Mouse (Mus musculus) intestine, embryonic 14.5 days (tissue): ENCODE results near the gene Tctex1d4. TPM values are rescaled to one million over a fixed set of nuclear protein-coding genes. Genes with fewer than 3 reads are reported as not detected.

Experiments
- ATAC-seq: fragments of 200-750 bp; cut with Nextera tagmentation; replicated peaks from 2 replicates; pipeline ENCODE4 v1.8.0; 2017; ENCODE audit warnings: low read depth, moderate number of reproducible peaks, moderate TSS enrichment, moderate library complexity; ENCODE audit not compliant: low FRiP score, low TSS enrichment
- DNase-seq: peaks from one replicate; pipeline ENCODE4 v3.0.0-alpha.2; 2018; ENCODE audit warnings: low spot score
- H3K27ac ChIP-seq: fragments of 300-500 bp; sonication (generic); 2 replicates; pipeline ENCODE4 v1.5.1; 2014; ENCODE audit warnings: low read depth, mild to moderate bottlenecking, control low read depth
- H3K27me3 ChIP-seq: fragments of 300-500 bp; sonication (generic); replicated peaks from 2 replicates; pipeline ENCODE4 v1.6.1; 2014; ENCODE audit warnings: low read length, control low read depth; ENCODE audit not compliant: control insufficient read depth, insufficient read depth
- H3K36me3 ChIP-seq: fragments of 300-500 bp; sonication (generic); 2 replicates; pipeline ENCODE4 v1.6.1; 2014; ENCODE audit warnings: low read length, control low read depth; ENCODE audit not compliant: control insufficient read depth, insufficient read depth
- H3K4me1 ChIP-seq: fragments of 300-500 bp; sonication (generic); replicated peaks from 2 replicates; pipeline ENCODE4 v1.6.1; 2014; ENCODE audit warnings: low read length, control low read depth, mixed read lengths; ENCODE audit not compliant: control insufficient read depth, insufficient read depth
- H3K4me2 ChIP-seq: fragments of 300-500 bp; sonication (generic); 2 replicates; pipeline ENCODE4 v1.6.1; 2014; ENCODE audit warnings: low read length
- H3K4me3 ChIP-seq: fragments of 300-500 bp; sonication (generic); 2 replicates; pipeline ENCODE4 v1.5.1; 2014; ENCODE audit warnings: low read depth, low read length, control low read depth, mixed read lengths
- H3K9ac ChIP-seq: fragments of 300-500 bp; sonication (generic); 2 replicates; pipeline ENCODE4 v1.6.1; 2014; ENCODE audit warnings: mild to moderate bottlenecking, low read length
- H3K9me3 ChIP-seq: fragments of 300-500 bp; sonication (generic); 2 replicates; pipeline ENCODE4 v1.6.1; 2016; ENCODE audit warnings: low read length, control low read depth; ENCODE audit not compliant: control insufficient read depth
- WGBS: fragments of 180-500 bp; shearing (Covaris S2); extraction: QIAGEN DNeasy Blood & Tissue Kit; methylation state at CpG from one replicate; pipeline ENCODE4 v1.1.7; 2014; 5-methylcytosine and 5-hydroxymethylcytosine counted together
- polyA plus RNA-seq: library from polyadenylated mRNA; unstranded; fragments of >200 nt; fragmentation: Nextera tagmentation; extraction: Ambion mirVana; gene quantifications from 2 replicates; pipeline ENCODE4 v1.2.1, GENCODE M21; 2014

Tctex1d4 gene
- polyA plus RNA-seq, 1 experiment from 2014 or later, result not detected

DNA sequence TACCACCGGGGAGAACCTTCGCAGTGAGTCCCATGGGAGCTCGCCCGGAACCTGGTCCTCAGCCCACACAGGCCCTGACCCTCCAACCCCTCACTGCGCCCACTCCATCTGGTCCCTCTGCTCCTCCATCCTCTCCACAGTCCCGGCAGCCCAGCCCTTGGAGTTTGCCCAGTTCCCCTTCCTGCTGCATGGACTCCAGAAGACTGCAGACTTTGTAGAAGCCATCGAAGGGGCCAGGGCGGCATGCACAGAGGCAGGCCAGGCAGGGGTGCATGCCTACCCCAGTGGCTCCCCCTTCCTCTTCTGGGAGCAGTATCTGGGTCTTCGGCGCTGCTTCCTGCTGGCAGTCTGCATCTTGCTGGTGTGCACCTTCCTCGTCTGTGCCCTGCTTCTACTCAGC is 15.6 kb upstream of the Tctex1d4 start:
- no peak overlapping the region for H3K9ac ChIP-seq
- no peaks in the 10 kb centered on the region for H3K27me3 ChIP-seq
- 89% methylated on average over 11 of the region's 11 CpGs for WGBS
- no peak overlapping the region for H3K27ac ChIP-seq
- H3K4me1 ChIP-seq, result no peaks in the 10 kb centered on the region
- peaks cover 64% of the 10 kb centered on the region for H3K36me3 ChIP-seq
- no peaks in the 10 kb centered on the region for H3K9me3 ChIP-seq
- DNase-seq (no peak), ATAC-seq (no peak)
- no peak overlapping the region for H3K4me3 ChIP-seq
- H3K4me2 ChIP-seq, result no peak overlapping the region

DNA sequence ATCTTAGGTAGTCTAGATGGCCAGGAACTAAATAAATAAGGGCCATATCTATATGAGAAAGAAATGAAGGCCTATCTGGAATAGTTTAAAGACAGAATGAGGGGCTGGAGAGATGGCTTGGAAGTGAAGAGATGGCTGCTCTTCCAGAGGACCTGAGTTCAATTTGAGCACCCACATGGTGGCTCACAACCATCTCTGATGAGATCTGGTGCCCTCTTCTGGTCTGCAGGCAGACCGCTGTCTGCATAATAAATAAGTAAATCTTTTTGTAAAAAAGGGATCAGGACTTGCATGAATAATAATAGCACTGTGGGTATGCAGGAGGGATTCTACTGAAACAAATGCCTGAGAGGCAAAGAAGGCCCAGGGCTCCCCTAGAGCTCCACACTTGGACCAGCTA is 13.4 kb upstream of the Tctex1d4 start:
- DNase-seq (no peak), ATAC-seq (no peak)
- H3K4me3 ChIP-seq, result no peak overlapping the region
- no peaks in the 10 kb centered on the region for H3K4me1 ChIP-seq
- no peaks in the 10 kb centered on the region for H3K27me3 ChIP-seq
- WGBS, result 80% methylated on average over 1 of the region's 1 CpGs
- no peak overlapping the region for H3K9ac ChIP-seq
- no peaks in the 10 kb centered on the region for H3K9me3 ChIP-seq
- H3K36me3 ChIP-seq, result peaks cover 55% of the 10 kb centered on the region
- H3K27ac ChIP-seq, result no peak overlapping the region
- H3K4me2 ChIP-seq, result no peak overlapping the region

DNA sequence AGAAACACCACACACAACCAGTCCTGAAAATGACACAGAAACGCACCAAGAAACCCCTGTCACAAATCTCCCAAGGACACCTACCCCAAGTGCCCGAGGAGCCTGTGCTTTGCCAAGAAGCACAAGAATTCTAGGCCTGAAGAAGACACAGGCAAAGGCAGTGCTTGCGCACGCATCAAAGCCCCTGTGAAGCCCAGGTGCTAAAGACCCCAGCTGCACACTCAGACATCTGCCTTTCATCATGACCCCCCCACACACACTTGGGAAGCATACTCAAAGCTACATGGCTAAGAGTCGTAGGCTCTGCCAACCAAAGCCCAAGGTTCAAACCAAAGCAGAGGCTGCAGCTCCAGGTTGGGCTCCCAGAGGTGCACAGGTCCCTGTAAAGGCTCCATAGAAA is 11.0 kb upstream of the Tctex1d4 start:
- Histone ChIP-seq H3K4me2 (no peak overlapping the region), H3K36me3 (peaks cover 32% of the 10 kb centered on the region), H3K27me3 (no peaks in the 10 kb centered on the region), H3K9me3 (no peaks in the 10 kb centered on the region), H3K9ac (no peak overlapping the region), H3K4me3 (no peak overlapping the region), H3K27ac (no peak overlapping the region), H3K4me1 (peaks cover 5% of the 10 kb centered on the region; the same call in 1 of the 2 replicates)
- no peak for ATAC-seq
- 87% methylated on average over 5 of the region's 5 CpGs for WGBS
- no peak for DNase-seq

DNA sequence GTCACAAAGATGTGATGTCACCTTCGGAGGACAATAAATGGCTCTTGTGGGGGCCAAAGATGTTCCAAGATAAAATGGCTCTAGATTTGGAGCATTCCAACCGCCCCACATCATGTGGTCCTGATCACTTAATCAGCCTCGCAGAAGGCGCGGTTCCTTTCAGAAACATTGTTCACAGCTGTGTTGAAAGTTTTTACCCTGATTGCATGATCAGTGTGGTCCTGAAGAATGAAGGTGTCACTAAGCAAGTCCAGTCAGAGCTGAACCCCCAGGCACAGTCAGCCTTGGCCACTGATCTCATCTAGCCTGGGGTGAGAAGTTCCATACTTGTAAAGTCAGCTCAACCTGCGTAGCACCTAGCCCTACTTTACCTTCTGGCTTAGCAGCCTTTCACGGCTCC is 8.7 kb upstream of the Tctex1d4 start:
- Histone ChIP-seq H3K36me3 (peaks cover 16% of the 10 kb centered on the region; the same call in 1 of the 2 replicates), H3K4me3 (no peak overlapping the region), H3K27me3 (no peaks in the 10 kb centered on the region), H3K9ac (no peak overlapping the region), H3K4me2 (no peak overlapping the region), H3K27ac (no peak overlapping the region), H3K4me1 (peaks cover 11% of the 10 kb centered on the region; the same call in 1 of the 2 replicates), H3K9me3 (no peaks in the 10 kb centered on the region)
- ATAC-seq (no peak), DNase-seq (no peak)
- 97% methylated on average over 7 of the region's 7 CpGs for WGBS

DNA sequence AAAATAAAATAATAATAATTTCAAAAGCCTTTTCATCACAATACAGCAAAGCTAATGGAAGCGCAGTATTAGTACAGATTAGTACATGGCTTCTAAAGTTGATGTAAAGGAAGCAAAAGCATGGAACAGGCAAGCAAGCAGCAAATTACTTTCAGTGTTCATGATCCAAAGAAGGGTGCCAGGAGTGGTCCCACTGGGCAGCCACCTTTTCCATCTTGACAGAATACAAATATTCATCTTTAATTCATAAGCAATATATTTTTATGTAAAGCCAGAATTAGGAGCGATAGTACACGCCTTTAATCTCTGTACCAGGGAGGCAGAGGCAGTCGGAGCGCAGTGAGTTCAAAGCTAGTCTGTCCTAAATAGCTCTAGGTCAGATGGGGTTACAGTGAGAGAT is 7.0 kb upstream of the Tctex1d4 start:
- WGBS, result 78% methylated on average over 5 of the region's 5 CpGs
- no peak for ATAC-seq
- Histone ChIP-seq H3K27ac (peak overlapping the region; percentile 93), H3K4me3 (peak overlapping the region; percentile 69), H3K4me2 (peak overlapping the region; percentile 100), H3K36me3 (peaks cover 2% of the 10 kb centered on the region; the same call in 1 of the 2 replicates), H3K9ac (peak overlapping the region; percentile 72), H3K9me3 (no peaks in the 10 kb centered on the region), H3K27me3 (no peaks in the 10 kb centered on the region), H3K4me1 (peaks cover 15% of the 10 kb centered on the region; the same call in 1 of the 2 replicates)
- DNase-seq, result no peak

DNA sequence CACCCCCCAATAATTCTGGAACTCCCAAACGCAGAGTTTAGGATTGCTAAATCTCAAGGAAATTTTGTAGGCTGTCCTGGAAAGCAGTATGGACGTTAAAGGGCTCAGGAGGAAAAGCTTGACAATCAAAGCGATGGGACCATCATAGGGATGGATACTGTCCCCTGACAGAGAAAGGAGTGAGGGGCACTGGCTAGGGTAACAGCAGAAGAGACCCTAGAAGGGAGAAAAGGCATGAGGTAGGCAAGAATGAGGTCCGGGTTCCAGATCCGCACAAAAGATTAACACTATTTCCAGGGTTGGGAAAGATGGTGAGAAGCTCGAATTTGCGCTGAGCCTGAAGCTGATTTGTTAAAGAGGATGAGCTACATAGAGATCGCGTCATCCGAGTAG is 6.5 kb upstream of the Tctex1d4 start:
- H3K4me3 ChIP-seq, result peak overlapping the region; percentile 69
- peak overlapping the region; percentile 100 for H3K4me2 ChIP-seq
- ATAC-seq, result no peak; the same call in 1 of the 2 replicates
- no peaks in the 10 kb centered on the region for H3K36me3 ChIP-seq
- DNase-seq, result peak; percentile 62
- 5% methylated on average over 10 of the region's 10 CpGs for WGBS
- peaks cover 19% of the 10 kb centered on the region for H3K4me1 ChIP-seq
- H3K9me3 ChIP-seq, result no peaks in the 10 kb centered on the region
- no peaks in the 10 kb centered on the region for H3K27me3 ChIP-seq
- H3K27ac ChIP-seq, result peak overlapping the region; percentile 93
- peak overlapping the region; percentile 72 for H3K9ac ChIP-seq

DNA sequence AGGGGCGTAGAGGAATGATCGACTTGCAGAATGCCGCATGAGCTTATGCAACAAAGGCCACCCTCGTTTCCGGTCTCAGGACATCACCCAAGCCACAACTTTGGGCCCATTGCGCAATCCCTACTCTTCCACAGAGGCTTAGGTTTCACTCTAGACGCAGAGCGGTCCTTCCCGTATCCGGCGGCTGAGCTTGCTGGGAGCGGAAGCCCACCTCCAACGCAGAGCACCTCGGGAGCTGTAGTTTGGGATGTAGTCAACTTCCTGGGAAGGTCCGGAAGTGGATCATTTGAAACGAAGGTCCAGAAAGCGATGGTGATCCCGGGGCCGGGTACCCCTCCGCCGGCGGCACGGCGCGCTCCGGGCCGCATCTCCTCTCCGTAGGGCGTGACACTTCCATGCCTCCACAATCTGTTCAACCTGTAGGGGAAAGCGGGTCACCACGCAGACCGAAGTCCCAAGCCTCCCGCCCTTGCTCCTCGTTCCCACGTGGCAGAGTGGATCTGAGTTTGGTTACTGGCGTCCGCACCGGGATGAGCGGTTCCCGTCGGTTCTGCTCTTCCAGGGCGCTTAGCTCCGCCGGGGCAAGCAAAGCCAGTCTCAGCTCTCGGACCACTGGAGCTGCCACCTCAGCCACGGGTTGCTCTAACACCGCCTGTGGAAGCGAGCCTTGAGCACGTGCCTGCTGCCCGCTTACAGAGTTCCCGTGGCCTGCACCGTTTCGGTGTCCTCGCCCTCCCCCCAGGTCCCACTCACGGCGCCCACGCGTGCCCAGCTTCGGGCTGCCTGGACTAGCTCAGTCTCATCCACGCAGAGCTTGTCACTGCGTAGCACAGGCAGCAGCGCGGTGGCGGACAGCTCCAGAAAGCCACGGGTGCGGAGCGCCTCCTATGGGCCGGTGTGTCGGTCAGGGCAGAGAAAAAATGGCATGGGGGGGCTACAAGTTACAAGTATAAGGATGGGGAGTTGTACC is 5.9 kb upstream of the Tctex1d4 start:
- H3K4me3 ChIP-seq, result peak overlapping the region; percentile 69
- under 1% methylated on average over 69 of the region's 69 CpGs for WGBS
- H3K9ac ChIP-seq, result peak overlapping the region; percentile 72
- H3K9me3 ChIP-seq, result no peaks in the 10 kb centered on the region
- peak overlapping the region; percentile 93 for H3K27ac ChIP-seq
- H3K4me2 ChIP-seq, result peak overlapping the region; percentile 100
- peak; percentile 92 for ATAC-seq
- H3K36me3 ChIP-seq, result no peaks in the 10 kb centered on the region
- H3K4me1 ChIP-seq, result peaks cover 26% of the 10 kb centered on the region
- DNase-seq, result peak; percentile 91
- H3K27me3 ChIP-seq, result no peaks in the 10 kb centered on the region

DNA sequence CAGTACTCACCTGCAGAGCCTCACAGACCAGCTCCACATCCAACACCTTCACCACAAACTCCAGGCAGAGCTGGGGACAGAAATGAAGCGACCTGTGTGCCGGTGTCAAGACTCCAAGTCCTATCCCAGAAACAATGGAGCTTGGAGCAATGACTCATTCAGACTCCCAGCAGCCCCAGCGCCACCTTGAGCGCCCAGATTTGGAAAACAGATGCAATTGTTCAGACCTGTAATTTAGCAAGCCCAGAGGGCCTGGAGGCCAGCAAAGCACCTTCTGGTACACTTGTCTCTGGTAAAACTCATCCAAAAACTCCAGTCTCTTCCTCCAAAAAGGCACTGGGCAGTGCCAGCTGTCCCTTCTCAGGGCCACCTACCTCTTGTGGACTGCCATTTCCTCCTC is 4.4 kb upstream of the Tctex1d4 start:
- WGBS, result 88% methylated on average over 4 of the region's 4 CpGs
- no peaks in the 10 kb centered on the region for H3K36me3 ChIP-seq
- H3K9me3 ChIP-seq, result no peaks in the 10 kb centered on the region
- no peak overlapping the region for H3K4me3 ChIP-seq
- no peak overlapping the region for H3K9ac ChIP-seq
- H3K4me2 ChIP-seq, result no peak overlapping the region
- H3K27ac ChIP-seq, result no peak overlapping the region
- H3K27me3 ChIP-seq, result no peaks in the 10 kb centered on the region
- ATAC-seq (no peak), DNase-seq (no peak)
- peaks cover 36% of the 10 kb centered on the region for H3K4me1 ChIP-seq
